Mouse (Mus musculus) gastrocnemius, adult 18-20 months (tissue): ENCODE measurements around the gene Tmub2. TPM values are rescaled to one million over a fixed set of nuclear protein-coding genes. Genes with fewer than 3 reads are reported as not detected.
A peak's percentile ranks its signal among the peaks of the same experiment; 100 is the strongest.

ENCODE experiments used
- DNase-seq: peaks from one replicate; pipeline ENCODE4 v3.0.0; 2021; ENCODE audit warnings: low spot score
- long read RNA-seq, 2 experiments: library from polyadenylated mRNA; stranded (forward); transcript quantifications; one replicate each; pipeline ENCODE4 v2.0.0; 2021
- total RNA-seq, 2 experiments: library from RNA; stranded (reverse); gene quantifications; 2 replicates each; pipeline ENCODE4 v1.2.3; 2021

The Tmub2 gene
- 10 to 100 TPM; 14.6 to 15.8 TPM for total RNA-seq
- long read RNA-seq, experiment 1, transcript Tmub2-201 (4 exons, 1,939 nt) = minor isoform, 8 of 23 reads
- long read RNA-seq, experiment 1, transcript Tmub2-205 (3 exons, 2,249 nt) = major isoform, 10 of 23 reads
- long read RNA-seq, experiment 1, partial matches to known transcripts = 0 of 23 reads
- long read RNA-seq, experiment 1, other reads (novel, unspliced or antisense) = 3 of 23 reads
- long read RNA-seq, experiment 2, transcript Tmub2-201 (4 exons, 1,939 nt) = major isoform, 15 of 21 reads
- long read RNA-seq, experiment 2, partial matches to known transcripts = 3 of 21 reads
- long read RNA-seq, experiment 2, other reads (novel, unspliced or antisense) = 1 of 21 reads

GRCm38 (mm10) chr11:102284501-102285094, at the start of gene Tmub2:
Gene Tmub2 (plus strand): TSS chr11:102284931.
- DNase-seq = peak; percentile 97

GRCm38 (mm10) chr11:102236022-102236421, 48.7 kb upstream of the Tmub2 start:
- no peak for DNase-seq

GRCm38 (mm10) chr11:102240636-102241035, 44.1 kb upstream of the Tmub2 start:
- DNase-seq = no peak

GRCm38 (mm10) chr11:102241246-102241645, 43.5 kb upstream of the Tmub2 start:
- no peak for DNase-seq

- DNase-seq = no peak
Measured at GRCm38 (mm10) chr11:102241874-102242273, 42.9 kb upstream of the Tmub2 start.

GRCm38 (mm10) chr11:102244926-102245449, 39.7 kb upstream of the Tmub2 start:
- no peak for DNase-seq

- DNase-seq = no peak
Measured at GRCm38 (mm10) chr11:102245581-102246272, 39.0 kb upstream of the Tmub2 start.

GRCm38 (mm10) chr11:102246273-102246635, 38.5 kb upstream of the Tmub2 start:
- DNase-seq = no peak

GRCm38 (mm10) chr11:102246871-102247270, 37.9 kb upstream of the Tmub2 start:
- DNase-seq = no peak

GRCm38 (mm10) chr11:102248630-102249230, 36.0 kb upstream of the Tmub2 start, which contains the start of gene BC030867:
Gene BC030867 (plus strand): TSS chr11:102248882.
- DNase-seq = peak; percentile 95

- DNase-seq = no peak
Measured at GRCm38 (mm10) chr11:102249351-102250090, 35.2 kb upstream of the Tmub2 start.

- no peak for DNase-seq
Measured at GRCm38 (mm10) chr11:102257514-102257913, 27.2 kb upstream of the Tmub2 start.

GRCm38 (mm10) chr11:102258095-102258494, 26.6 kb upstream of the Tmub2 start:
- DNase-seq = no peak

- no peak for DNase-seq
Measured at GRCm38 (mm10) chr11:102258521-102258920, 26.2 kb upstream of the Tmub2 start.

- DNase-seq = no peak
Measured at GRCm38 (mm10) chr11:102263211-102263610, 21.5 kb upstream of the Tmub2 start.

- no peak for DNase-seq
Measured at GRCm38 (mm10) chr11:102265816-102266215, 18.9 kb upstream of the Tmub2 start.

GRCm38 (mm10) chr11:102266631-102267355, 17.9 kb upstream of the Tmub2 start:
- DNase-seq = no peak

GRCm38 (mm10) chr11:102267480-102267879, 17.3 kb upstream of the Tmub2 start:
- peak; percentile 86 for DNase-seq

- peak; percentile 51 for DNase-seq
Measured at GRCm38 (mm10) chr11:102268520-102269244, 16.0 kb upstream of the Tmub2 start, which contains the start of gene Asb16. Gene Asb16 (plus strand): TSS chr11:102268743.
